ENCODE assay signal across 9 mouse cellular contexts in genomic region chr17:34893072-34893824, GRCm38 (mm10). TPM values are rescaled to one million over a fixed set of nuclear protein-coding genes. Genes with fewer than 3 reads are reported as not detected.
A peak's percentile ranks its signal among the peaks of the same experiment; 100 is the strongest.
DNase-seq lines count a peak whose midpoint lies in the region; ATAC-seq and TF ChIP-seq lines count a peak whose summit lies in the region.
"Had no signal": no experiment of that assay in that cellular context is flagged by ENCODE, and none has a peak within 500 bp of the region (broad histone marks: within the 10 kb centered on the region; RNA-seq: fewer than 3 reads in every experiment).

No protein-coding gene starts in this region.

- in situ Hi-C loops in CH12.LX (cut with MboI; ENCODE audit: low pct_ligation_motif_present, low pct_unique_long_range_greater_than_20kb, low sequenced_read_pairs), result no loop called here

- TF ChIP-seq EP300 in CH12.LX (IDR thresholded peaks at IDR 0.05; ENCODE audit: low read length), result no peak

- no peak for TF ChIP-seq POLR2A in CH12.LX (IDR thresholded peaks at IDR 0.05; ENCODE audit: low read depth, low read length)

- H3K27ac ChIP-seq in gastrocnemius, adult 2 months, result peak overlapping the region; percentile 95
- H3K27ac ChIP-seq in CH12.LX (ENCODE audit: insufficient read depth, low read depth), result no peak overlapping the region
- H3K27ac ChIP-seq in forebrain, embryonic 13.5 days, result peak overlapping the region; percentile 91
- H3K27ac ChIP-seq in liver, embryonic 13.5 days, result peak overlapping the region; percentile 81

- no peak for DNase-seq in gastrocnemius, adult 2 months
- no peak for DNase-seq in gastrocnemius, postnatal 4 days (ENCODE audit: low spot score in 2 of 2)
- no peak for DNase-seq in CH12.LX (ENCODE audit: extremely low read depth)
- DNase-seq in liver, embryonic 13.5 days, result no peak
- DNase-seq in frontal cortex, postnatal 36 days (ENCODE audit: low spot score in 2 of 2), result no peak
- no peak for DNase-seq in retina, embryonic 14.5 days (ENCODE audit: low spot score)
- DNase-seq in right cerebral cortex, adult 18-20 months, result no peak

- H3K4me1 ChIP-seq in CH12.LX (ENCODE audit: control insufficient read depth in 1 of 2, insufficient read depth in 2 of 2), result peaks cover 9 to 29% of the 10 kb centered on the region in 2 experiments
- H3K4me1 ChIP-seq in forebrain, embryonic 13.5 days, result peaks cover 37% of the 10 kb centered on the region
- peaks cover 56% of the 10 kb centered on the region for H3K4me1 ChIP-seq in liver, embryonic 13.5 days (replicated peaks)

- ATAC-seq in forebrain, embryonic 13.5 days, result no peak
- ATAC-seq in liver, embryonic 13.5 days (ENCODE audit: low read depth), result no peak

- no peaks in the 10 kb centered on the region for H3K27me3 ChIP-seq in CH12.LX (replicated peaks)
- H3K27me3 ChIP-seq in forebrain, embryonic 13.5 days, result no peaks in the 10 kb centered on the region
- no peaks in the 10 kb centered on the region for H3K27me3 ChIP-seq in liver, embryonic 13.5 days

- no peak for TF ChIP-seq CTCF in gastrocnemius, adult 2 months (IDR thresholded peaks at IDR 0.05)
- TF ChIP-seq CTCF in CH12.LX (conservative IDR thresholded peaks at IDR 0.05 in 1 of 2, IDR thresholded peaks at IDR 0.05 in 1 of 2; ENCODE audit: low read depth in 2 of 2, low read length in 2 of 2), result no peak

- H3K36me3 ChIP-seq in CH12.LX (replicated peaks in 1 of 2; ENCODE audit: control insufficient read depth in 1 of 2, insufficient read depth in 1 of 2, low read length in 1 of 2), result peaks cover 2 to 15% of the 10 kb centered on the region in 2 experiments
- H3K36me3 ChIP-seq in forebrain, embryonic 13.5 days (ENCODE audit: poor library complexity, severe bottlenecking), result peaks cover 12% of the 10 kb centered on the region
- H3K36me3 ChIP-seq in liver, embryonic 13.5 days, result peaks cover 10% of the 10 kb centered on the region

- H3K9me3 ChIP-seq in CH12.LX (replicated peaks; ENCODE audit: low read length), result peaks cover 5% of the 10 kb centered on the region
- H3K9me3 ChIP-seq in forebrain, embryonic 13.5 days (replicated peaks), result no peaks in the 10 kb centered on the region
- no peaks in the 10 kb centered on the region for H3K9me3 ChIP-seq in liver, embryonic 13.5 days (replicated peaks)

- dilution Hi-C loops in CH12.LX (cut with MboI; ENCODE audit: extremely low pct_ligation_motif_present, extremely low pct_unique_long_range_greater_than_20kb, low sequenced_read_pairs), result no loop called here

- TF ChIP-seq RAD21 in CH12.LX (IDR thresholded peaks at IDR 0.05; ENCODE audit: low read depth, low read length), result no peak

- H3K79me2 ChIP-seq in CH12.LX (replicated peaks; ENCODE audit: control insufficient read depth, extremely low read depth, insufficient read depth, poor library complexity, severe bottlenecking), result no peaks in the 10 kb centered on the region; the same call in none of the 2 replicates

- H3K4me2 ChIP-seq in CH12.LX (ENCODE audit: insufficient read depth, low read depth, poor library complexity, severe bottlenecking), result peak overlapping the region; percentile 18; the same call in 1 of the 2 replicates
- peak overlapping the region; percentile 82 for H3K4me2 ChIP-seq in forebrain, embryonic 13.5 days
- peak overlapping the region; percentile 98 for H3K4me2 ChIP-seq in liver, embryonic 13.5 days

- peak overlapping the region; percentile 89 for H3K4me3 ChIP-seq in gastrocnemius, adult 2 months
- no peak overlapping the region for H3K4me3 ChIP-seq in CH12.LX (replicated peaks in 1 of 3; ENCODE audit: low read depth in 2 of 3, low read length in 2 of 3, poor library complexity in 1 of 3)
- H3K4me3 ChIP-seq in forebrain, embryonic 13.5 days, result peak overlapping the region; percentile 79
- H3K4me3 ChIP-seq in liver, embryonic 13.5 days (replicated peaks), result peak overlapping the region; percentile 74

- 69% methylated on average over 12 of the region's 12 CpGs for WGBS in forebrain, embryonic 13.5 days
- 76% methylated on average over 12 of the region's 12 CpGs for WGBS in liver, embryonic 13.5 days (ENCODE audit: insufficient replicate concordance)

- intact Hi-C loops in gastrocnemius, adult 2 months (cut with DNase I), result no loop called here

- H3K9ac ChIP-seq in CH12.LX (ENCODE audit: insufficient read depth, low read depth), result peak overlapping the region; percentile 41; the same call in 1 of the 2 replicates
- H3K9ac ChIP-seq in forebrain, embryonic 13.5 days, result peak overlapping the region; percentile 70; the same call in 1 of the 2 replicates
- peak overlapping the region; percentile 86 for H3K9ac ChIP-seq in liver, embryonic 13.5 days

TF ChIP-seq in CH12.LX, 34 proteins besides CTCF, POLR2A, EP300 and RAD21:
- TF ChIP-seq POLR2AphosphoS2 (IDR thresholded peaks at IDR 0.05; ENCODE audit: low read depth, low read length) (no peak), CHD2 (IDR thresholded peaks at IDR 0.05; ENCODE audit: low read length) (no peak), TBP (conservative IDR thresholded peaks at IDR 0.05; ENCODE audit: low read depth, low read length) (no peak), KAT2A (IDR thresholded peaks at IDR 0.05; ENCODE audit: insufficient replicate concordance, low read length) (no peak), MAFK (IDR thresholded peaks at IDR 0.05; ENCODE audit: insufficient replicate concordance, low read length) (no peak), JUND (conservative IDR thresholded peaks at IDR 0.05; ENCODE audit: low read depth, low read length) (no peak), ZC3H11A (IDR thresholded peaks at IDR 0.05; ENCODE audit: low read depth, low read length) (no peak)

RNA-seq across cellular contexts. Expression of gene C2, which starts 4.8 kb away (rescaled TPM):
- 1 to 10 TPM; 1.3 to 3.4 TPM for total RNA-seq in gastrocnemius, adult 2 months (2021)
- total RNA-seq in gastrocnemius, postnatal 4 days (2021), result 1 to 10 TPM; 5.3 to 8.7 TPM
- 2.3 and 3.1 TPM in 2 replicates for total RNA-seq in CH12.LX (2012; rRNA removed)
- total RNA-seq in CH12.LX (2014; rRNA removed), result 0.69 and 1.3 TPM in 2 replicates
- 4.3 and 6.6 TPM in 2 replicates for polyA plus RNA-seq in CH12.LX (2012; ENCODE audit: insufficient read length, low read depth)
- polyA plus RNA-seq in forebrain, embryonic 13.5 days (2015; fragmentation: Nextera tagmentation; extraction: Ambion mirVana), result 0.74 and 1.4 TPM in 2 replicates
- polyA plus RNA-seq in liver, embryonic 13.5 days (2015; fragmentation: Nextera tagmentation; extraction: Ambion mirVana), result 11.1 and 11.7 TPM in 2 replicates

RNA-seq across cellular contexts. Expression of gene Ehmt2, which starts 5.0 kb away (rescaled TPM):
- total RNA-seq in gastrocnemius, adult 2 months (2021), result 10 to 100 TPM; 28.0 to 29.6 TPM
- total RNA-seq in gastrocnemius, postnatal 4 days (2021), result 10 to 100 TPM; 80.0 to 84.2 TPM
- total RNA-seq in CH12.LX (2012; rRNA removed), result 118 and 150 TPM in 2 replicates
- total RNA-seq in CH12.LX (2014; rRNA removed), result 68.7 and 73.5 TPM in 2 replicates
- polyA plus RNA-seq in CH12.LX (2012; ENCODE audit: insufficient read length, low read depth), result 100 and 113 TPM in 2 replicates
- polyA plus RNA-seq in forebrain, embryonic 13.5 days (2015; fragmentation: Nextera tagmentation; extraction: Ambion mirVana), result 97.9 and 107 TPM in 2 replicates
- 16.8 and 17.7 TPM in 2 replicates for polyA plus RNA-seq in liver, embryonic 13.5 days (2015; fragmentation: Nextera tagmentation; extraction: Ambion mirVana)

RNA-seq across cellular contexts. Expression of gene Gm20547, which starts 11.4 kb away (rescaled TPM):
- total RNA-seq in gastrocnemius, adult 2 months (2021), result not detected
- total RNA-seq in gastrocnemius, postnatal 4 days (2021), result not detected
- total RNA-seq in CH12.LX (2012; rRNA removed) (not detected in 2 replicates), CH12.LX (2014; rRNA removed) (not detected in 2 replicates)
- not detected in 2 replicates for polyA plus RNA-seq in CH12.LX (2012; ENCODE audit: insufficient read length, low read depth)
- polyA plus RNA-seq in forebrain, embryonic 13.5 days (2015; fragmentation: Nextera tagmentation; extraction: Ambion mirVana), result not detected in 2 replicates
- 0.17 TPM in 1 of 2 replicates, not detected in the other for polyA plus RNA-seq in liver, embryonic 13.5 days (2015; fragmentation: Nextera tagmentation; extraction: Ambion mirVana)
- total RNA-seq: layer of hippocampus, postnatal 14 days had no signal

RNA-seq across cellular contexts. Expression of gene Zbtb12, which starts 14.0 kb away (rescaled TPM):
- total RNA-seq in gastrocnemius, adult 2 months (2021), result 1 to 10 TPM; 5.2 to 8.3 TPM
- total RNA-seq in gastrocnemius, postnatal 4 days (2021), result 10 to 100 TPM; 10.7 to 11.4 TPM
- total RNA-seq in CH12.LX (2012; rRNA removed) (6.9 and 9.3 TPM in 2 replicates), CH12.LX (2014; rRNA removed) (2.2 and 2.4 TPM in 2 replicates)
- polyA plus RNA-seq in CH12.LX (2012; ENCODE audit: insufficient read length, low read depth), result 8.0 and 8.5 TPM in 2 replicates
- polyA plus RNA-seq in forebrain, embryonic 13.5 days (2015; fragmentation: Nextera tagmentation; extraction: Ambion mirVana), result 7.8 and 9.7 TPM in 2 replicates
- polyA plus RNA-seq in liver, embryonic 13.5 days (2015; fragmentation: Nextera tagmentation; extraction: Ambion mirVana), result 0.54 and 0.80 TPM in 2 replicates

RNA-seq across cellular contexts. Expression of gene Slc44a4, which starts 21.0 kb away (rescaled TPM):
- total RNA-seq in gastrocnemius, adult 2 months (2021), result not detected
- total RNA-seq in gastrocnemius, postnatal 4 days (2021), result not detected
- total RNA-seq in CH12.LX (2012; rRNA removed), result 0.38 and 0.55 TPM in 2 replicates
- total RNA-seq in CH12.LX (2014; rRNA removed), result 0.62 and 0.66 TPM in 2 replicates
- polyA plus RNA-seq in CH12.LX (2012; ENCODE audit: insufficient read length, low read depth), result 1.1 and 1.4 TPM in 2 replicates
- not detected in 2 replicates for polyA plus RNA-seq in forebrain, embryonic 13.5 days (2015; fragmentation: Nextera tagmentation; extraction: Ambion mirVana)
- 1.5 TPM in 2 replicates for polyA plus RNA-seq in liver, embryonic 13.5 days (2015; fragmentation: Nextera tagmentation; extraction: Ambion mirVana)

Comparison
In these comparisons a context has a peak if more than half of its experiments do, and no peak if none do; other contexts are left out.
1. H3K4me3 ChIP-seq: peak in gastrocnemius, adult 2 months (single experiment), forebrain, embryonic 13.5 days (single experiment) and liver, embryonic 13.5 days (single experiment); none in CH12.LX (0 of 3).
2. H3K4me2 ChIP-seq: peak in every context shown above with its lines; median percentile 98 in liver, embryonic 13.5 days; 82 in forebrain, embryonic 13.5 days; 18 in CH12.LX.
3. Peak in every context shown above with its lines, with median percentiles within 50 percentile points of each other: H3K9ac ChIP-seq.